Mouse (Mus musculus) gonadal fat pad, adult 2 months (tissue): ENCODE results near the gene Tinf2. TPM values are rescaled to one million over a fixed set of nuclear protein-coding genes. Genes with fewer than 3 reads are reported as not detected.
A peak's percentile ranks its signal among the peaks of the same experiment; 100 is the strongest.

ENCODE experiments used
- DNase-seq: peaks from one replicate; pipeline ENCODE4 v3.0.0-alpha.2; 2012; ENCODE audit warnings: low read depth
- polyA plus RNA-seq: library from polyadenylated mRNA; depleted of rRNA; stranded (reverse); fragments of >200 nt; gene quantifications from 2 replicates; pipeline ENCODE4 v1.2.3, GENCODE M21; 2012; rRNA removed

Tinf2 gene
- polyA plus RNA-seq: 12.3 and 12.4 TPM in 2 replicates

GRCm38 (mm10) chr14:55681160-55682117 lies at the start of gene Tinf2:
Gene Tinf2 (minus strand): TSS chr14:55681820.
- peak; percentile 50 for DNase-seq

DNA sequence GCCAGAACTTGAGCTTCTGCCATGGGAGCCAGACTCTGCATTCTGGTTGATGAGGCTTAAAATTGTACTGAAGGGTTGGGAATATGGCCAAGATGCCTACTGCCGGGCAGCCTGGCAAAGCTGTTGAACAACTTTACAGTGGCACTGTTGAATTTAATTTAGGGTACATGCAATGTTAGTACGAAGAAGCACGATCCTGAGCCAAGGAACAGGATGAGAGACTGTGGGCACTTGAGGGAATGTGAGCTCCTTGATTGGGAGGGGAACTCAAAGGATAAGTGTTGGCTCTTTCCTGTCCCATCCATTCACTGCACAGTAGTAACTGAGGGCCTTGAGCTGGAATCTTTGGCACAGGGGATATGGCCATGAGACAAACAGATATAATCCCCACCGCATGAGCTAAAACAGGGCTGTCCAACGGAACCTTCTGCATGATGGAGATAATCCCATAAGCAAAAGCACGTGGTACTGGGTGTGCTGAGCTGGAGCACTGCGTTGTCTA lies 49.0 kb upstream of the Tinf2 start:
- DNase-seq: no peak

DNA sequence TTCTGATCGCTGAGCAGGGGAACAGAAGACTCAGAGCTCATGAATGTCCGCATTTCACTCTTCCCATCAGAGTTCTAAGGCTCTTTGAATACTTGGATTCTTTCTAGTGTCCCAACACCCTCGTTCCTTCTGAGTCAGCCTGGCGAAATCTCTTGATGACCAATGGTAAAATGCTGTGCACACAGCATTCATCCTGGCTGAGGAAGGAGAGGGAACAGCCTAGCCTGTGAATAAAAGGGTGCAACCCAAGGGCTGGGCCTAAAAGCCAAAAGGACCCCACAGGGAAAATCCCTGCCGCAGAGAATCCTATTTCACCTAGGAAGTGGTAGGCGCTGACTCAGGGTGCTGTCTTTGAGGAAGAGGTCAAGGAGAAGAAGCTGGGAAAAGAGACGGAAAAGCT lies 48.5 kb upstream of the Tinf2 start:
- DNase-seq: no peak

DNA sequence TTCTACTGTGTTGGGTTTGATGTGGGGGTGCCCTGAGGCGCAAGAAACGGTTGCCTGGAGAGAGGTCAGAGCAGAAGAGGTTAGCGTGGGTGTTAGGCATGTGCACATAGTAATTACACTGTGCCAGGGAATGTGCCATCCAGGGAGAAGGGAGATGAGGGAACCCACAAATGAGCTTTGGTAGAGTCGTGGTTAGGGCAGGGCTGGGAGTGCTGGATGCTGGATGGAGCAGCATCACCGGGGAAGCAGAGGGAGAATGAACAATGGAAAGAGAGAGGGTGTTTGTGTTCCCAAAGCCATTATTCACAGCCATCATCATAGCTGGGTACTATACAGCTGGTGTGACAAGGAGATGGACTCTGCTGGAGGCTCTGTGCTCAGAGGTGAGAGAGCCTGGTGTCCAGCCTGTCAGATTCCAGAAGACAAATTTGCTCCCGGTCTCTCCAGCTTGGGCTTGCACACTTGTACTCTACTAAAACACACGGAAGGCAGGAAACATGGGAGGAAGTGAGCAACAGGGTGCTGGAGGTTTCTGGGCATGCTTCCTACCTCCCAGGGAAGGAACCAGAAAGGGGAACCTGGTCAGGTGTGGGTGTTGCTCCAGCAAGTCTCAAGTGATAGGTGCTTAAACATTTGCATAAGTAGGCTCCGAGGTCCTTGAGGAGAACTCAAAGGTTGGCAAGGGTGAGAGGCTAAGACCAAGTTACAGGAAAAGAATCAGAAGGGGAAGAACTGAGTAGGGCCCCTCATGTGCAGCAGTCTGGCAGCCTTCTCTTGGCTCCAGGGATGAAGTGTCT lies 46.5 kb upstream of the Tinf2 start:
- no peak for DNase-seq

- DNase-seq: no peak
These were observed 44.6 kb upstream of the Tinf2 start for GRCm38 (mm10) chr14:55726261-55726660.

GRCm38 (mm10) chr14:55724411-55724871 lies 42.8 kb upstream of the Tinf2 start:
- peak; percentile 64 for DNase-seq

DNA sequence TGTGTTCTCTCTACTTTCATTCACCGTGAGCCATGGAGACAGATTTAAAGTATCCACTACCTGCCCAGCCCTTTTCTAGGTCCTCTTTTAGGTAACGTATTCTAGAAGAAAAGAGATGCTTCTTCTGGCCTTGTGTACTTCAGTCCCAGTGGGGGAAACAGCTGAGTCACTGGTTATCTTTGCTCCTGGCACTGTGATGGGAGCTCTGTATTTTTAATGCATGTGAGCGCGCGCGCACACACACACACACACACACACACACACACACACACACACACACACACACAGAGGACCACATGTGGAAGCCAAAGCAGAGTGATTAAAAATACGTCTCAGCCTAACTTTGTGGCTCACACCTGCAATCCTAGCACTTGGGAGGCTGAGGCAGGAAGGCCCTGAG lies 41.8 kb upstream of the Tinf2 start:
- DNase-seq: no peak

DNA sequence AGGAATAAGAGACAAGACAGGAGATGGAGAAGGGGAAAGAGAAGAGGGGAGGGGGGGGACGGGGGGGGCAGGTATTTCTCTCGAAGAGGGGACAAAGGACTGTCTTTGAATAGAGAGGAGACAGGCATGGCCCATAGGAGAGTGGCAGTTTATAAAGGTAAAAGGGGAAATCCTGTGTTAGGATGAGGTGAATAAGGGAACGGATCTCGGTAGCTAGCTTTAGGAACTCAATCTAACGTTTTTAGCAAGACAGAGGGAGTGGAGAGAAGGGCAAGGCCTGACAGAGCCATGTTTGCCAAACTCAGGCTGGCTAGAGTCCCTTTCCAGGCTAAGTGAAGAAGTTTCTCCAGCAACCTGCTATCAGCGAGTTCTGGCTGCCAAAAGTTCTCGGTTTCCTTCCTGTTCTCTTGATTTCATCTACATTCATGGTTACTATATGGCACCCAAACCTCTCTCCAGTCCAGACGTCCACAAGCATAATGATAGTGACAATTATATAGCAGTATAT lies 40.9 kb upstream of the Tinf2 start:
- DNase-seq: no peak

DNA sequence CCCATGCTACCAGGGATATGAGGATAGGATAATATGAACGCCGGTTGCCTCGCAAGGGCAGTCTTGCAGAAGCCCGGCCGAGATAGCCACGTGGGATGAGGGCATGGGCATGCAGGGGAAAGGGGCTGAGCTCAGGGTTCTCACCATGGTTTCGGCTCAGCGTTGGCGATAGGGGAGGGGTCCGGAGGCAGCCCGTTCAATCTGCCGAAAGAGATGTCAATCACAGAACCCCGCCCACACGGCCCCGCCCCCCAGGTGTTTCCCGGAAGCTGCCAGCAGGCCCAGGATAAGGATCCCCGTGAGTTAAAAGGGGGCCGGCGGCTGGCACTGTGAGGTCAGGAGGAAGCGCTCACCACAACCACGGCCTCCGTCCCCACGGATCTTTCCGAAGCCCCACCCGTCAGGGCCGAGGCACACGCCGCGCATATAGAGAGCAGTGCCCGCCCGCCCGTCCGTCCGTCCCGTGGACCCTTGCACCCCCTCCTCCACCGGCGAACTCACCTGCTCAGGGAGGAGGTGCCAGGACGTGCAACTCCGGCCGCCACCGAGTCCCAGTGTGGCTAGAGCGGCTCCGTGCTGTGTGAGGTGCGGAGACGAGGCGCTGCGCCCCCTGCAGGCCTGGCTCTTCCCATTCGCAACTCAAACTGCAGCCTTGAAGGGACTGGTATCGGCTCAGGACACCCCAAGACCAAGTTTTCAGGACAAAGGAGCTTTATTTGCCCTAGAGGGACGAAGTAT lies 40.2 kb upstream of the Tinf2 start, which contains the start of gene Rabggta:
Rabggta (minus strand) TSS at position 564 of the 738 bp plus-strand sequence.
- DNase-seq: peak; percentile 38

DNA sequence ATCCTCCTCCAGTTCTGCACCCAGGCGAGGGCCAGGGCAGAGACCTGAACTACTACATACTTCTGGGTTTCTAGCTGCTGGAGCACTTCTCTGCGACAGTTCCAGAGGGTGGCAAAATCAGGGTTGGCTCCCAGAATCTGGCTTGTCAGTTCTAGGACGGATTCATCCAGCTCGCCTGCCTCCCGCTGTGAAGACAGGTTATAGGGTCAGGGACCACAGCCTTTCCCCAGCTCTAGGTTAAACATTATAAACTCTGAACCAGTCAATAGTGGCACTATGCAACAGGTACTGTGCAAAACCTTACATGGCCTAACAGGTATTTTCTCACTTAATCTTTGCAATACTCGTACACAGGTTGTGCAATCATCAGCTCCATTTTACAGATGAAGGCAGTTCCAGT lies 39.5 kb upstream of the Tinf2 start:
- peak; percentile 50 for DNase-seq

DNA sequence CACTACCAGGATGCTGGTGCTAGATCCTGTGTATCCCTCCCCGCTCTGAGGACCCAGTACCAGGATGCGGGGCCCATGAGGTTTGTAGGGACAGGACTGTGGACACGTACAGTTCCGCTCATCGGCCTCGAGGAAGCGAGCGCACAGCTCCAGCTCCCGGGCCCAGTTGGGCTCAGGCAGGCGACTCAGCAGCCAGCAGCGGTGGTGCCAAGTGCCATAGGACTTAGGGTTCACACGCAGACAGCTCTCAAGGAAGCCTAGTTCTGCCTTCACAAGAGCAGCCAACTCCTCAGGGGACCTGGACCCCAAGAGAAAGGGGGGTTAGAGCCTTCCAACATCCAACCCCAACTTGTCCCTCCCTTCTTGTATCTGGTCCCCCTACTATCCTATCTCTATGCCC lies 39.0 kb upstream of the Tinf2 start:
- no peak for DNase-seq

DNA sequence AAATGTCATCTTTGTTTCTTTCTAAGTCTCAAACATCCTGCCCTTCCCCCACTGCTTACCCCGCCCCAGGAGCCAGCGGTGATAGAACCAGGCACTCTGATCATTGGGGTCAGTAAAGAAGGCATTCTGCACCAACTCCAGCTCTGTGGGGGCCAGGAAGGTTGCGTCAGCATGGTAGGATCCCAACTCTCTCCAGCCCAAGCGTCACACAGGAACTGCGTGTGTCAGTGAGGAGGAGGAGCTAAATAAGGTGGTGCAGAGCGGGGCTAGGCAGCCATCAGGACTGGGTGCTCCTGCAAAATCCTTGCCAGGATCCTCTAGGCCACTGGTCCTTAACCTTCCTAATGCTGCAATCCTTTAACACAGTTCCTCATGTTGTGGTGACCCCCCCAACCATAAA lies 38.1 kb upstream of the Tinf2 start:
- no peak for DNase-seq

GRCm38 (mm10) chr14:55716884-55717283 lies 35.3 kb upstream of the Tinf2 start:
- no peak for DNase-seq

DNA sequence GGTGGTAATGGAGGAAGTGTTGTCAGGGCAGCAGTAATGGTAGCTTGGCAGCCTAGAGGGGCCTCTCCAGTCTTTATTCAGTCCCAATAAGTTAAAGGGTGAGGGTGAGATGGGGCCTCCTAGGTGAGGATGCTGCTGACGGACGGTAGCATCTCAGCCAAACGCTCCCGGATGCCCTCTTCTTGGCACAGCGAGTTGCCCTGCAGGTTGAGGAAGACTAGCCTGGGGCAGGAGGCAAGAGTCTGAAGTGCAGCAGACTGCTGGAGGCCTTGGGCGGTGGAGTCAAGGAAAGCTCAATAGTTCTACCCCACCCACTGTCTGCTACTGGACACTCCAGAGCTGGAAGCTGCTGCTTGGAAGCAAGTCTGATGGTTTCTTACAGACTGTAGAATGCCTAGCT lies 34.7 kb upstream of the Tinf2 start:
- no peak for DNase-seq

DNA sequence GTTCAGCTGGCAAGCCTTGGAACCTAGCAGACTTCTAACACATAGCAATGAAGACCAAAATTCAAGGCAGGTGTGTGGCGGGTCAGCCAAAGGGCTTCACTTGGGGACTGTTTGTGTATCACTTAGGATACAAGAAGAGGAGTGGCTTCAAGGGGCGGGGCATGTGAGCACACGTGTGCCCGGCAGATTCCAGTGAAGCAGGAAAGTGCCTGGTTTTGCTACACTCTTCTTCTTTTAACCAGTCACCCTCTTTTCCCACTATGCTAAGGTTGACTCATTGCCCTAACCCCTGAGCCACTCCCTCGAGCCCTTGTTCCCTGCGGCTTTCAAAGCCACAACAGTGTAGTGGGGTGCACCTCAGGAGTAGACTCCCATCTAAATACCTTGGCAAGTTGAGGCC lies 33.3 kb upstream of the Tinf2 start:
- no peak for DNase-seq

DNA sequence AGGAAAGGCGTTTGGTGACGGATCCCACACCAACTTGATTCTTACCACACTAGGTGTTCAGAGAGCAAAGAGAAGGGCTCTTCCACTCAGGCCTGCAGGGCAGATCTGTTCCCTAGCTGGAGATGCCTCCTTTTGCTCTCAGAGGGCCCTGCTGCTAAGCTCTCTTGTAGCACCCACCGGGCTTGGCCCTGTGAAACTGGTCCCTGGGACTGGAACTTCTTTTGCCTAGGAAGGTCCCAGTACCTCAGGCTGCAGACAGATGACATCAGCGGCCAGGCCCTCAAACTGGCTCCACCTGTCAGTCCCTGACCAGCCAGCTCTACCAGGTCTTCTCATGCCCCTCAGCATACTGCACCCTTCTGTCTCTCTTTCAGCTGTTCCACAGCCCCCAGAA lies 32.1 kb upstream of the Tinf2 start, which contains the start of gene Tgm1:
Tgm1 (minus strand) TSS at position 198 of the 394 bp plus-strand sequence.
- no peak for DNase-seq

DNA sequence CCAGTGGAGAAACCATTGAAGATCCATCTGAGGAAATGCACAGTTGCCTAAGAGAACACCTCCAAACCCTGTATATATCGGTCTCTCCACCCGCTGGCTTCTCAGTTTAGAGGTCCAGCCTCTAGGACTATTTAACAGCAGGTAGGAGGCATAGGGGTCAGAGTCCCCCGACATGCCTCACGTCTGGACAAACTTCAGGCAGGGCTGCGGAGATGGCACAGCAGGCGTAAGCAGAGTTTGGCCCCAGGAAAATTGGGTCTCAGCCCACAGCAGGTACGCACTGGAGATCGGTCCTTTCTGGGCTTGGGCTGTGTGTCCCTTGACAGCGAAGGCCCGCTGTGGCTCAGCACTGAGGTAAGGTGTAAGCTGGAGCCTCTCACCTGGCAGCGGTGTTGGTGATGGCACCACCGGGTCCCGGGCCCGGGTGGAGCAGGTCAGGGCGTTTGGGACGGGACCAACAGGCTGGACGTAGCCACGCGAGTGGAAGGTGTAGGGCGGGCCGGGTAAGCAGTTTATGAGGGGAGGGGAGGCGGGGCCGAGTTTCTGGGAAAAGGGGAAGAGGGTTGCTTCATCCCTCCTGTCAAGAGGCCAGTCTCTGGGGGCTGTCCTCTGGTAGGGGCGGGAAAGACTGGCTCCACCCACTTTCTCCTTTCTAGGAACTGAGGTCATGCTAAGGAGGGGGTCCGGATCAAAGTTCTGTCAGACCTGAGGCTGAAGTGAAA lies 31.5 kb upstream of the Tinf2 start:
- DNase-seq: no peak

- DNase-seq: no peak
These were observed 30.2 kb upstream of the Tinf2 start for GRCm38 (mm10) chr14:55711786-55712185.

GRCm38 (mm10) chr14:55709509-55709908 lies 27.9 kb upstream of the Tinf2 start:
- no peak for DNase-seq

DNA sequence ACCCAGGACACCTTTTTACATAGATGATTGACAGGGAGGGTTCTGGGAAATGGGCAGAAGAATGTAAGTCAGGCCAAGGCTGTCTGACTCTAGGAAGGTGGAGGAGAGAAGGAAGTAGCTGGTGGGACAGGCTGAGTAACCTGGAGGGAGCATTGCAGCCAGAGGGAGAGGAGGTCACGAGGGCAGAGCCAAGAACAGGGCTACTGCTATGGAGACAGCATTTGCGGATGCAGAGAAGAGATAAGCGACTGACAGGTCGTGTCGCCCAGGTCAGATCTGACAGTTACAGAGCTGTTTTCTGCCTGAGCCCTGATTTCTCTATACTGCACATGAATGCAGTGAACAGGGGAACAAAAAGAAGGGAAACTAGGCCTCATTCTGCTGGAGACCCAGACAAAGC lies 25.8 kb upstream of the Tinf2 start:
- DNase-seq: no peak
